Mouse (Mus musculus): ENCODE data around the gene Mettl1.
"Not testable (repeated sequence)": the region's sequence is repeated elsewhere in the genome, so short reads cannot be mapped to it uniquely, and the experiment has no call there.

The Mettl1 gene

DNA sequence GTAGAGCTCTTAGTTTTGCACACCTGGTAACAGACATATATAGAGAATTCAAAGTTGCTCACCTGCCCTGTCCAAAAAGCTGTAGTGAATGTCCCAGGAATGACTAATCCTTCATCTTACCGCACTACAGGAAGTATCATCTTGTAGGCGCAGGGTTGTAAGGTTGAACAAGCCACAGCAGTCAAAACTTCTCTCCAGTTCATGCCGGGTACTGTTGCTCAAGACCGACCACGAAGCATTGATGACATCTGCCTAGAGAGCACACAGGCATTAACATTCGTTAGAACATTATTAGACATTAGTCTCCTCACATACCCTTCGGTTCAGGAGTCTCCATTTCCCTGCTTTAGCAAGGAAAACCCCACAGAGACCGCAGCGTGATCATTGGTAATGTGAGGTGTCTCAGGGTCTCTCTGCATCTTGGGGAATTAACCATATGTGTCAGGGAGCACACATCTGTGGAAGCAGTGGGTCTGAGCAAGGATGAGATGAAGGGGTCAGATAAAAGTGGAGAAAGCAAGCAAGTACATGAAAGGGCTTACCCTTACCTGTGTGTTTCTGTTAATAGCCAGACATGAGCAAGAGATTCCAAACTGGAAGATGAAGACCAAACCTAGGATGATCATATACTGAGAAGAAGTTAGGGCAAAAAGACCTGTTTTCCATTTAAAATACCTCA, 27.3 kb downstream of the Mettl1 start:
- no peak for DNase-seq (ENCODE audit: low spot score in 2 of 2)

DNA sequence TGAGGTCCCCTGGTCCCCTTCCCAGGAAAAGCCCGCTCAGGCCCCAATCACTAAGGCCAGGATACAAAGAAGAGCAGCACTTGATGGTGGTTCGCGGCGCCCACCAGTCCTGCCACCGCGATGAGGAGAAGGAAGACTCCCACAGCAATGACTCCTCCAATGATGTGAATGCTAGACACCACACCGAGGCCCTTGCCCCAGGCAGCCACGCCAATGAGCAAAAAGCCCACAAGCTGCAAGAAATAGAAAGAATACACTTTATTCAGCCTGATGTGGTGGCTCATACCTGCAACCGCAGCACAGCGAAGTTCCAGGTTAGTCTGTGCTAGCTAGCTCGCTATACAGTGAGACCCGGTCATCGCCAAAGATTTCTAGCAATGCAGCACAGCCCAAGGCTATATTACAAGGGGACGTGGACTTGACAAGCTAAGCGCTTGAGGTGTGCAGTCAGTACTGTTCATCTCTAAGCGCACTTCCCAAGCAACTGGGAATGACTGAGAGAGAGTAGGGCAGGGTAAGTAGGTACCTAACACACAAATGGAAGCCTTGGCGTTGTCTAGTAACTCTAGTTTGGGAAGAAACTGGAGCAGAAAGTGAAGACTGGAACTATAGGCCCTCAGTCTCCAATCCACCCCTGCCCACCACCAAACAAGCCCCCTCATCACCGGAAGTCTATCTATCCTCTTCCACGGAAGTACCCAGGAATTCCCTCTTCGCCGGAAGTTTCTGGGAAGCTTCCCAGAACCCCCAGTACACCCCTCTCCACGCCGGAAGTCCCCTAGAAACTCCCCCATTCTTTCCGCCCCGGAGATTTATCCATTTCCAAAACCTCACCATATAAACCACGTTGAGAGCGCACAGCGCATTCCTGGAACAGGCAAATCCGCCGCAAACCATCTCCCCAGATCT, 28.3 kb downstream of the Mettl1 start:
- DNase-seq (ENCODE audit: low spot score in 2 of 2): peak in 1 of 2 experiments; percentile 56

DNA sequence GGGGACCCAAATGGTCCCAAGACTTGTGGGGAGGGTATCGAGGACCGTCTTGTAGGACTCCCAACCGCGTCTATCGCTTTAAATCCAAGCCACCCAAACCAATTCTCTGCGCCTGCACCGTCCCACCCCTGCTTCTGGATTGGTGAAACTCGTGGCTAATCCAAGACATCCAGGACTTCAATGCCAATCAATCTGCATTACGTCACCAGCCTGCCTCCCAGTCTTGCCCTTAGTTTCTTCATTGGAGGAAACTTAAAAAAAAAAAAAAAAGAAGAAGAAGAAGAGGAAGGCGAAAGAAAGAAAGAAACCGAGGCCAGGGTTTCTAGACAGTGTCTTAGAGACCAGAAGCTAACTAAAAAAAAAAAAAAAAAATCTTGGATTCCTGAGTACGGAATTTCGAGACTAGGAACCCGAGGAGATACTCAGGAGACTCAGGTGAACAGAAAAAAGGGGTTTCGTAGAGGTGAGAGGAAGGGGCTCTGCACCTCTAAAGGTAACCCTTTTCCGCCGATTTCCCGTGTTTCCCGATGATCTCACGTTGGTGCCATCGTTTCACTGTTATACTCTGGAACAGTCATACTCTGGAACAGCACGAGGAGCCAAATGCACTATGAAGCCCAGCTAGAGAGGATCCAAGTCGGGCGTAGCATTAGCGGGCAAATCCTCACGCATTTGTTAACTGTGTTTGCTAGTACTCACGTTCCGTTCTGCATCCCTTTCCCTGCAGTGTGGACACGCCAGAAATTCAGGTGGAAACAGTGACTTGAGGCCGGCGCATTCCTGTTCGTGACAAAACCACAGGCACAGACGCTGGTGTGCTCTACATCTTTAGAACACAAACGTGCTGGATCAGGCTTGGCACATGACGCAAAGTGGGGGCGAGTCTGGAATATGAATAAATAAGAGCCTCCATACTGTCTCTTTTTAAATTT, 29.2 kb downstream of the Mettl1 start, which contains the start of gene Tspan31:
Gene Tspan31, minus strand, starts transcription at position 75 of the 932 bp plus-strand sequence.
- peak; percentile 93 to 95 for DNase-seq (ENCODE audit: low spot score in 2 of 2)

DNA sequence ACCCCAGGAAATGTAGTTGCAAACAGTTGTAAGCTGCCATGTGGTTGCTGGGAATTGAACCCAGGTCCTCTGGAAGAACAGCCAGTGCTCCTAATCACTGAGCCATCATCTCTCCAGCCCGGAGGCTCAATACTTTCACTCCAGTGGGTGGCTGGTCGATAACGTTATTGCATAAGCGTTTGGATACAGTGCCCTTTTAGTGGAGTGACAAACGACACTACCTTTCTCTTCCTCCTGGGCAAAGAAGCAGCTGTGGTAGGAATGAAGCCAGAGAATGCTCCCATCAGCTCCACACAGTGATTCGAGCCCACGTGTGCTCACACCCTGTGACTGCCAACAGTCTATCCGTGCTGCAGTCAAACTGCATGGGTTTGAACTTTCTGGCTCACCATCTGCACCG, 30.0 kb downstream of the Mettl1 start:
- no peak for DNase-seq (ENCODE audit: low spot score in 2 of 2)

DNA sequence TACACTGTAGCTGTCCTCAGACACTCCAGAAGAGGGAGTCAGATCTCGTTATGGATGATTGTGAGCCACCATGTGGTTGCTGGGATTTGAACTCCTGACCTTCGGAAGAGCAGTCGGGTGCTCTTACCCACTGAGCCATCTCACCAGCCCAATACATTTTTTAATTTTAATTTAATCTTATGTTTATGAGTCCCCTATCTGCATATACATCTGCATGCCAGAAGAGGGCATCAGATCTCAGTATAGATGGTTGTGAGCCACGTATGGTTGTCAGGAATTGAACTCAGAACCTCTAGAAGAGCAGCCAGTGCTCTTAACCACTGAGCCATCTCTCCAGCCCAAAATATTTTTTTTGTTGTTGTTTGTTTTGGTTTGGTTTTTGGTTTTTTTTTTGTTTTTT, 31.1 kb downstream of the Mettl1 start:
- DNase-seq (ENCODE audit: low spot score in 2 of 2): not testable (repeated sequence)

DNA sequence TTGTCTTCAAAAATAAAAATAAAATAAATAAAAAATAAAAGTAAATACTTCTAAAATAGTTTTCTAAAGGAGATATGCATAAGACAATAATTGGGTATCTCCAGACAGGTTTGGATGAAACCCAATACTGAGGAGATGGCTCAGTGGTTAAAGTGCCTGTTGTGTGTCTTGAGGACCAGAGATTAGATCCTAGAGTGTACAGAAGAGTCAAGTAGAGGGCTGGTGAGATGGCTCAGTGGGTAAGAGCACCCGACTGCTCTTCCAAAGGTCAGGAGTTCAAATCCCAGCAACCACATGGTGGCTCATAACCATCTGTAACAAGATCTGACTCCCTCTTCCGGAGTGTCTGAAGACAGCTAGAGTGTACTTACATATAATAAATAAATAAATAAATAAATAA, 31.8 kb downstream of the Mettl1 start:
- DNase-seq (ENCODE audit: low spot score in 2 of 2): not testable (repeated sequence)

DNA sequence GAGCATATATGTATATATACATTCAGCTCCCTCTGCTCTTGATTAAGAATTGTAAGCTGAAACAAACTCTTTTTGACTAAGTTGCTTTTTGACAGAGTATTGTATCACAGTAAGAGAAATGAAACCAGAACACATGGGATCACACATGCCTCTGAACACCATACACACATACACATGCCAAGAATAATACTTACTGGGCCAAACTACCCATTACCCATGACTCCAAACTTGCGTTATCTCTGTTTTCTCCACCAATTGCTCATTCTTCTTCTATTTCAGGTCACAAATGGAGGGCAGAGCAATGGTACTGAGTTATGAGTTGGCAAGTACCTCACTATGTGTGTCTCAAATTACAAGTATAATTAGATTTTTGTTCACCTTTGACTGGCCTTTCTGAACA, 32.8 kb downstream of the Mettl1 start:
- no peak for DNase-seq (ENCODE audit: low spot score in 2 of 2)

DNA sequence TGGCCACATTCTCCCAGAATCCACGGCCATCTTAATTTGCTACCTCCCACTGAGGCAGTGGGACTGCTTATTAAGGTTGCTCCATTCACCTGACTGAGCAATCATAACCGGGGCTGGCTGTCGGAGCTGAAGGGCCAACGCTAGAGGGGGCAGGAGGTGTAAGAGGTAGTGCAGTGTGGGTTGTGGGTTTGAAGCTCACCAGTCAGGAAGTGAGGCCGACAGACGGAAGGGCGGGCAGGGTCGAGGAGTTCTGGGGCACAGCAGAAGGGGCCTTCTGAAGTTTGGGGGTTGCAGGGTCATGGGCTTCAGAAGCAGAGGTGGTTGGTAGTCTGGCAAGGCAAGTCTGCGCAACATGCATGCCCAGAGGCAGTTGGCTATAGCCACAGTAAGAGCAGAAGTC, 33.9 kb downstream of the Mettl1 start, which contains the start of gene Agap2:
Gene Agap2, plus strand, starts transcription at position 205 of the 400 bp plus-strand sequence.
- no peak for DNase-seq (ENCODE audit: low spot score in 2 of 2)

DNA sequence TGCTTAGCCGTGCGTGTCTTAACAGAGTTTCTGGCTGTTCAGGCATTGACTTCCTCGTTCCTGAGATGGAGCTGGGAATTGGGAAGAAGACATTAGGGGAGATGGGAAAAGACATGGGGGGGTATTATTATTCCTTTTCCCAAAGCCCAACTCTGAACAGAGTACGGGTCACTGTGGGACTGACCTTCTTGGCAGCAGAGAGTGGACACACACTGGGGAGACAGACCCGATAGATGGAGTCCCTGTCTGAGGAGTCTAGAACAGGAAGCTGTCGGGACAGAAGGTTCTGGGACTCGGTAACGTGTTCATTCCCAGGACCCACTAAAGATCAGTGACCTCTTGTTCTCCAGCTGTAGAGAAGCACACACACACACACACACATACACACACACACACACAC, 34.4 kb downstream of the Mettl1 start:
- DNase-seq (ENCODE audit: low spot score in 2 of 2): no peak

DNA sequence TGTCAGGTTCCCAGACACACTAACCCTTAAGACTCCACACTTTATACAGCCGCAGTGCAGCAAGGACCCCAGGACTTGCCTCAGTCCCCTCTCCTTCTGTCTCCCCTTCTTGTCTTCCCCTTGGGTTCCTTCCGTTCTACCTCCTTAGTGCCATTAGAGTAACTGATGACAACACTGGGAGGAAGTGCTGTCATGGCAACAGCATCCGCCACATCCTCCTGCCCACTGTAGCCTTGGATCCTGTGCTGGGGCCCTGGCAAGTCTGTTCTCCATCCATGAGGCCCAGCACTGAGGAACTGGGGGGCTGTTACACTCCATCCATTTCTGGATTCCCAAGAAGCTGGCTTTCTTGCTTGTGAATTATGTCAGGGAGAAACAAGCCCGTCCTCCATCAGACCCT, 34.9 kb downstream of the Mettl1 start:
- peak in 1 of 2 experiments; percentile 71 for DNase-seq (ENCODE audit: low spot score in 2 of 2)

DNA sequence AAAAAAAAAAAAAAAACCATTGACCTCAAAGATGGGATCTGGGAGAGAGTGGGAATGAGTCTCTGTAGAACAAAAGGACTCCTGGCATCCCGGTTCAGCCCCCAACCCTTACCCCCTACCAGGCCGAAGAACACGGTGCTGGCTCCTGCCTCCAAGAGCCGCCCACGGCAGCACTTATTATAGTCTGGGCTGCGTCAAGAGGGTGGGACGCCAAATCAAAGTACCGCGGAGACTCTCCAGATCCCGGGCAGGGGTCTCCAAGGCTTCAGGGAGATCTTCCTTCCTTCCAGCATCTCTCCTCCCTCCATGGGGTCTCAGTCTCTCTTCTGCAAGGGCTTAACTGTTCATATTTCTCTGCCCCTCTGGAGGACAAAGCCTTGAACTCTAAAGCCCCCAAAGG, 36.3 kb downstream of the Mettl1 start:
- DNase-seq (ENCODE audit: low spot score in 2 of 2): no peak

DNA sequence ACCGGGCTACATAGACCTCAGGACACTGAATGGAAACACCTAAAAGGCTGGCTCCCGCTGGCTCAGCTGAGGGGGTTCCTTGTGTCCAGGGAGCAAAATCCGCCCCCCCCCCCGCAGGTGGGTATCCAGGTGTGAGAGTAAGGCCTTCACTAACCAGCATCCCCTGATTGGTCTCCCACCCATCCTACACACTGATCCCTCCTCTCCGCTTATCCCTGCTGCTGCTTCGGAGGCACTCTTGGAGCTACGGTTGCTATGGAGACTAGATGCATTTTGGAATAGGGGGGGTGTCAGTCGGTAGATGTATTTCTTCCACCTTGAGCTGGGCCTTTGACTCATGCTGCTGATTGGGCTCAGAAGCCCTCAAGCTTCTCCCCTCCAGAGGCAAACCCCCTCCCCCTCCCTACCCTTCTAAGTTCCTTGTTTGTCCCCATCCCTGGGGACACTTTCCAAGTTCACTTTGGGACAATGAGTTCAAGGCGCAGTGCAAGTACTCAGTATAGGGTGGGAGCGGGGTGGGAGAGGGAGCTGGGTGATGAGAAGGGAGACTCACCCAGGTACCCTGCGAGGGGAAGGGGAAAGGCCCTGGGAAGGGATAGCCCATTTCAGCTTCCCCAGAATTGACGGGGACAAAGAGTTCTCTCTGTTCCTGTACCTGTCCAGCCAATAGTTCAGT, 36.9 kb downstream of the Mettl1 start:
- DNase-seq (ENCODE audit: low spot score in 2 of 2): peak; percentile 70

DNA sequence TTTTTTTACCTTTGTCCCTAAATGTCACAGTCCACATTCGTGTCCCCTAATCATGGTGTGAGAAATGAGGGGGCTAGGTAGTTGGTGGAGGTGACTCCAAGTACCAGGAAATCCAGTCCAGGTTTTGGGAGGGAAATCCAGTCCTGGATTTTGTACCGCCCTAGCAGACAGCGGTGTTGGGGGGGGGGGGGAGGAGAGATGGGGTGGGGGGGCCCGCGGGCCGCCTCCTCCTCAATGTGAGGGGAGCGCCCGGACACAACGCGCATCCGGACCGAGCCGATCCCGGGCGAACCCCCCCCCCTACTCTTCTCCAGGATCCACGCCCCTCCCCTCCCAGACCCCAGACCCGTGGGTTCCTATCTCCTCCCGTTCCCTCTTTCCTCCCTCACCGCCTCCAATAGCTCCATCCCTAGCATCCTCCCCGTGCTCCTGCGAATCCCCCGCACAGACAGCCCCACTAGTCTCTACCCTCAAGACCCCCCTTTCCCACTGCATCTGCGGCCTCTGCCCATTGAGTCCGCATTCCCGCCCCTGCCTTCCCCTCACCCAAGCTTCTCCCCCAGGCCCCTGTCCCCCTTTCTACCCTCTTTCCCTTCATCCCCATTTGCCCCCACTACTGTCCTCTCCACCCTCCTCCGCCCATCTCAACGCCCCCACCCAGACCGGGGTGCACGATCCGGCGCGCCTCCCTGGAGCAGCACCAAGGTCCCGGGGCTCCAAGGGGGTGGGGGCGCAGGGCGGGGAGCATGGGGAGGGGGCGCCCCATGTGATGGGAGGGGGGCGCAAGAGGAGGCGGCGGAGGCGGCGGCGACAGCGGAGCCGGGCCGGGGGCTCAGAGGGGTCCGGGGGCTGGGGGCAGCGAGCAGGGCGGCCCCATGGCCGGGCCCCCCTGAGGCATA, 37.7 kb downstream of the Mettl1 start:
- peak; percentile 72 to 88 for DNase-seq (ENCODE audit: low spot score in 2 of 2)

DNA sequence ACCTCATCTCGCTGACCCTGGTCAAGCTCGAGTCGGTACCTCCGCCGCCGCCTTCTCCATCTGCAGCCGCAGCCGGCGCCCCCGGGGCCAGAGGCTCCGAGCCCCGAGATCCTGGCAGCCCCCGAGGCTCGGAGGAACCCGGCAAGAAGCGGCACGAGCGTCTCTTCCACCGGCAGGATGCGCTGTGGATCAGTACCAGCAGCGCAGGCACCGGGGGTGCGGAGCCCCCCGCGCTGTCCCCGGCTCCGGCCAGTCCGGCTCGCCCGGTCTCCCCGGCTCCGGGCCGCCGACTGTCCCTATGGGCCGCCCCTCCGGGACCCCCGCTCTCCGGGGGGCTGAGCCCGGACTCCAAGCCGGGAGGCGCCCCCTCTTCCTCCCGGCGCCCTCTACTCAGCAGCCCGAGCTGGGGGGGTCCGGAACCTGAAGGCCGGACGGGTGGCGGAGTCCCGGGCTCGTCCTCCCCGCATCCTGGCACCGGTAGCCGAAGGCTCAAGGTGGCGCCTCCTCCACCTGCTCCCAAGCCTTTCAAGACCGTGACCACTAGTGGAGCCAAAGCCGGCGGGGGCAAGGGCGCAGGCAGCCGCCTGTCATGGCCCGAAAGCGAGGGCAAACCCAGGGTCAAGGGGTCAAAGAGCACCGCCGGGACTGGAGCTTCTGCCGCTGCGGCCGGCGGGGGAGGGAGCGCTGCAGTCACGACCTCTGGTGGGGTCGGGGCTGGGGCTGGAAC, 38.6 kb downstream of the Mettl1 start:
- DNase-seq (ENCODE audit: low spot score in 2 of 2): no peak

DNA sequence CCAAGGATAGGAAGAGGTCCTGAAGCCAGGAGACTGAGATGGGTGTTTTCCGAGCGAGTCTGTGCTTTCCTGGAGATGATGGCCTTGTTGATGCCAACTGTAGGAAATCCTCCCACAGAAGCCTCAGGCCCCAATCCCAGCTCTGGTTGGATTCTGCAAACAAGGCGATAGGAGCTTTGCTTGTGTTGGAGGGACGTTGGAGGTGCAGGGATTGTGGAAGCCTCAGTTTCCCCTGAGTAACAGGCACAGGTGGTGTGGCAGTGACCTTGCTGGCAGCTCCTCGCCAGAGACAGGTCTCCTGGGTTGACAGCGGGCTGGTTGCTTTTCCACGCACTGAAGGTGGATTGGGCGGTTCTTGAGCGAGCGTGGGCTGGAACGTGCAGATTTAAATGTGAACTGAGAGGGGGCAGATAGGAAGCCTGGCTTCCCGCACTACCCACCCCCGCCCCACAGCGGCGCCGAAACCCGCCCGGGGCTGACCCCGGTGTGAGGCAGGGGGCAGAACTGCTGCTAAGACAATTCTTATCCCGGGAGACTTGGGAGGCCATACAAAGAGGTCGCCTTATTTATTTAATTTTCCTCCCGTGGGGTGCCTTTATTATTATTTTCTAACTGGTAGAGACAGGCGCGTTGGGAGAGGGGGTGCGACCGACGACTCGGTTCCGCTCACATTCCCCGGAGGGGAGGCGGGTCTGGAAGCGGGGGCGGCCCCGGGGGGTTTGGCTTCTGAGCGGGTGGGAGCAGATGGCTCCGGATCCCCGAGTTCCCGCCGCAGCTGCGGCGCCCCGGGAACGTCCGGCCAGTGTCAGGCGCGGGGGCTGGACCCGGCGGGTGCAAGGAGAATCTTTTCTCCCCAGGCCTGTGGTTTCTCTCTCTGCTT, 39.9 kb downstream of the Mettl1 start:
- peak in 1 of 2 experiments; percentile 71 for DNase-seq (ENCODE audit: low spot score in 2 of 2)

DNA sequence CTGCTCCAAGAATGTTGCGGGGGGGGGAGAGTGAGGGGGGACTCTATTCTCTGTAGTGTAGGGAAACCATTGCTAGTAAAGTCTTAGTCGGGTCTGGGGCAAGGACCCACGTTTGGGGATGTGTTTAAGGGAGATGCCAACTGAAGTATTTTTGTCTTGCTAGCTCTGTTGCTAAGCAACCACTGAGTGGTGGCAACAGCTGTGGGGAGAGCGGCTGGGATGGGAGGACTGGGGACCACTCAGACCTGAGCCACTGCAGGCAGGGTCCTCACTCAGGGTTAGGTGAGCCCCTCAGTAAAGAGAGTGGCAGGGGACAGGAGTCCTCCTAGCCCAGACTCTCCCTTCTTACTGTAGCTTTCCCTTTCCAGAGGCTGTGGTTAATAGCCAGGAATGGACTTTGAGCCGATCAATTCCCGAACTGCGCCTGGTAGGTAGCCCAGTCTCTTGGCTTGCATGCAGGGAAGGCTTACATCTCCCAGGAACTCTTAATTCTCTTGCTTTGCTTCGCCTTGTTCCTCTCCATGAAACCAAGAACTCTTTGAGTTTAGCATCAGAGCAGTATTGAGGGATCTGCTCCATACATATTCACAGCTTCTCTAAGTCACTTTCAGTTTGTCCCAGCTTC, 40.9 kb downstream of the Mettl1 start:
- DNase-seq (ENCODE audit: low spot score in 2 of 2): no peak

DNA sequence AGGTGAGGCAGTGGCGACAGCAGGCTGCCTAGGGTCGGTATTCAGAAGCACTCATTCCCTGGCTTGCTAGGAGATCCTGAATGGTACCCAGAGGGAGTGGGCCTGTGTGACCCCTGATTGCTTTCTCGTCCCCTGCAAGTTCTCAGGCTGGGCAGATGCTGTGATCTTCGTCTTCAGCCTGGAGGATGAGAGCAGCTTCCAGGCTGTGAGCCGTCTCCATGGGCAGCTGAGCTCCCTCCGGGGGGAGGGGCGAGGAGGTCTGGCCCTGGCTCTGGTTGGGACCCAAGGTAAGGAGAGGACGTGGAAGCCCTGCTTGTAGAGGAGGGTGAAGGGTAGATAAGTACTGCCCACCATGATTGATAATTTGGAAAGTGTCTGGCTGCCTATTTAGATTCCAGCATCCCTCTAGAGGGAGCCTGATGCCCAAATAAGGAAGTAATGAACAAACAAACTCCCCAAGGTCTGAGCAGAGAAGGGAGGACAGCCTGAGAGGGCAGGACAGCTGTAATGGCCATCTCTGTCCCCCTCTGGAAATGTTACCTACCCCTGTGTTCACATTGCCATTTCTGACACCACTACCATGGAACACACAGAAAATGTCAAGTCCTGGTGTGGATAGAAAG, 42.2 kb downstream of the Mettl1 start:
- no peak for DNase-seq (ENCODE audit: low spot score in 2 of 2)

DNA sequence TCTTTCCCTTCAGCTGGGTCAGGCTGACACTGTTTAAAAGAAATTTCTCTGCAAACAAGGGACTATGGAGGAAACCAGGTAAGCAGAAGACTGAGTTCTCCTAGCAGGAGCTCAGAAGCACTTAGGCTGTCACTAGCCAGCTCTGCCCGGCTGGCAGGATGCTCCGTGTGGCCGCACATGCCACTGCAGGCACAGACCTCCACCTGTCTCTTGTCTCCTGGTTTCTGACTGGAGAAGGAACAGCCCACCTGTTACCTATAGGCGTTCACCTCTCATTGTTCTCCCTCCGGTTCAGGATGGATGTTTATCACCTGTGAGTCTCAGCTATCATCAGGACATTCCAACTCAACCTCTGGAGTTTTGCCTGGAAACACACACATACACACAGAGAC, 42.7 kb downstream of the Mettl1 start:
- DNase-seq (ENCODE audit: low spot score in 2 of 2): no peak

Measured in right cerebral cortex, adult 2 months (tissue).